Mouse (Mus musculus): ENCODE results near the gene Atxn7l1. TPM values are rescaled to one million over a fixed set of nuclear protein-coding genes. Genes with fewer than 3 reads are reported as not detected.

Atxn7l1 gene
- polyA plus RNA-seq, 1 experiment = 3.9 TPM

GRCm38 (mm10) chr12:33226596-33226995, 79.1 kb downstream of the Atxn7l1 start:
- H3K4me1 ChIP-seq (ENCODE audit: control insufficient read depth) = peaks cover 51% of the 10 kb centered on the region
- H3K27me3 ChIP-seq (ENCODE audit: control insufficient read depth) = no peaks in the 10 kb centered on the region
- H3K4me3 ChIP-seq (replicated peaks) = no peak overlapping the region
- peaks cover 2% of the 10 kb centered on the region for H3K9me3 ChIP-seq (ENCODE audit: control insufficient read depth, low read length)
- peaks cover 33% of the 10 kb centered on the region for H3K36me3 ChIP-seq (ENCODE audit: control insufficient read depth)
- TF ChIP-seq TAL1 (IDR thresholded peaks at IDR 0.05; ENCODE audit: low read length) = no peak

GRCm38 (mm10) chr12:33235314-33235713, 87.8 kb downstream of the Atxn7l1 start:
- no peaks in the 10 kb centered on the region for H3K9me3 ChIP-seq (ENCODE audit: control insufficient read depth, low read length)
- H3K4me3 ChIP-seq (replicated peaks) = no peak overlapping the region
- no peaks in the 10 kb centered on the region; the same call in 1 of the 2 replicates for H3K36me3 ChIP-seq (ENCODE audit: control insufficient read depth)
- peaks cover 19% of the 10 kb centered on the region for H3K4me1 ChIP-seq (ENCODE audit: control insufficient read depth)
- TF ChIP-seq TAL1 (IDR thresholded peaks at IDR 0.05; ENCODE audit: low read length) = no peak
- TF ChIP-seq GATA1 (IDR thresholded peaks at IDR 0.05; ENCODE audit: low read length) = no peak
- no peaks in the 10 kb centered on the region for H3K27me3 ChIP-seq (ENCODE audit: control insufficient read depth)

DNA sequence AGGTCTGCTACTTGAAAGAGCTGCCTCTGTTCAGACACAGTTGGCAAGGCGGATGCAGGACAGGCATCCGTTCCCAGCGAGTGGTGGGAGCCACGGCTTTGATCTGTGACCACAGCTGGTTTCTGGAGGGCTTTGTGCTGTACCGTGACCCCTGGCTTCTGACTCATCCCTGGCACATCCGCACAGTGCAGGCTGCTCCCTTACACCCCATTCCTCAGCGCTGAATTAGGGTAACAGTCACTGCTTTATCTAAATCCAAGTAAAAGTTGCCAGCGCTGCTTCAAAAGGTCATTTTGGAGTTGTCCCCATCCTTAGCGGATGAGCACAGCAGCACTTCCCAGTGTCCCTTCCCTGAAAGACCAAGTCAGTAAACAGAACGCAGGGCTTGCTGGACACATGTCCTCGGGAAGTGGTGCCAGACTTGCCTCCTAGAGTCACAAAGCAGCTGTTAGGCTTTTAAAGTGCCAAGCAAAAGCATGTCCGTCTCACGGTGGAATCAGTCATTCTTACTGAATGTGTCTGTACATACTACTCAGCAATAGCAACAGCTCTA, 88.4 kb downstream of the Atxn7l1 start:
- Histone ChIP-seq H3K4me1 (ENCODE audit: control insufficient read depth) (peaks cover 19% of the 10 kb centered on the region), H3K9me3 (ENCODE audit: control insufficient read depth, low read length) (no peaks in the 10 kb centered on the region), H3K4me3 (replicated peaks) (no peak overlapping the region), H3K36me3 (ENCODE audit: control insufficient read depth) (no peaks in the 10 kb centered on the region; the same call in 1 of the 2 replicates), H3K27me3 (ENCODE audit: control insufficient read depth) (no peaks in the 10 kb centered on the region)
- TF ChIP-seq TAL1 (IDR thresholded peaks at IDR 0.05; ENCODE audit: low read length) (no peak), GATA1 (IDR thresholded peaks at IDR 0.05; ENCODE audit: low read length) (no peak)

DNA sequence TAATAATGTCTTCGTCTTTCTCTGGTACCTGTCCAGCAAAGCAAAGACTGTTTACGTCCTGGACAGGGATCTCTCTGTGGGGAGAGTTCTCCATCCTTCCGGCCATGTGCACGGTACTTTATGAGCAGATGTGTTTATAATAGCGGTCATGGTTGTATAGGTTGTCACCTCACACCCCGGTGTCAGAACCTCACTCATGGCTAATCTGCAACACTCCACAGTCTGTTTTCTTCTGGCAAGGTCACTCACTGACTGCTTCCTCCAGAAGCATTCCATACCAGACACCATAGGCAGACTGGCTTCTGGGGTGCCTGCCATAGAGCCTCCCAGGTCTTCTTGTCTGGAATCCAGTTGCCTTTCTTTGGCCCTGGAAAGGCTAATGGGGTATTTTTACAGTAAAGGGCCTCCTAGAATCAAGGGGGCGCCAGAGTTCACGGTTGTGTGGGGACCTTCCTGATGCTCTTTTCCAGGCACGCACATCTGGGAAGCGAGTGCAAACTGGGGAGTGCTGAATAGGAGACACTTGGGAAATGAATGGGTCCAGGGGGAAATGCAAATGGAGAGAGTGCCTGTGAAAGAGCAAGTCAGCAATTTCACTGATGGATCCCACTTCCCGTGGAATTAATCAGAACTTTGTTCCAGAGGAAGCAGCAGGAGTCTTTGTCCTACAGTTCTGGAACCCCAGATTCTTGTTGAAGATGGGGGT, 89.0 kb downstream of the Atxn7l1 start:
- Histone ChIP-seq H3K36me3 (ENCODE audit: control insufficient read depth) (no peaks in the 10 kb centered on the region; the same call in 1 of the 2 replicates), H3K9me3 (ENCODE audit: control insufficient read depth, low read length) (no peaks in the 10 kb centered on the region), H3K27me3 (ENCODE audit: control insufficient read depth) (no peaks in the 10 kb centered on the region), H3K4me3 (replicated peaks) (no peak overlapping the region), H3K4me1 (ENCODE audit: control insufficient read depth) (peaks cover 19% of the 10 kb centered on the region)
- TF ChIP-seq GATA1 (IDR thresholded peaks at IDR 0.05; ENCODE audit: low read length) (no peak), TAL1 (IDR thresholded peaks at IDR 0.05; ENCODE audit: low read length) (no peak)

DNA sequence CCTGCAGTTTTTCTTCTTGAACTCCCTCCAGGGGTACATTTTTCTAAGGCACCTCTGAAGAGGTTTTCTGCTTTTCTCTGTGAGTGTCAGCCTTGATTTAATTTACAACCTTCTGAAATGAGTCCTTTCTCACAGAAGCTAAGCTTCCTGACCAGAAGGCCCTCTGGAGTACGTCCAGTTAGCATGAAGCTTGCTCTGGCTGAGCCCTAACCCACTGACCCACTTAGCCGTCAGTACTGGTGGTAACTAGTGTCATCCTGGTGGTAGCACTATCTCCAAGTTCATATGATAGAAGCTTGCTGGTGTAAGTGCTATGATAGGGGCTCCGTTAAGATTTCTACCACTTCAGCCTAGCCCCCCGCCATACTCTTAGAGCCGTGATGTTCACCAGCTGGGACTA, 89.6 kb downstream of the Atxn7l1 start:
- no peak overlapping the region for H3K4me3 ChIP-seq (replicated peaks)
- TF ChIP-seq TAL1 (IDR thresholded peaks at IDR 0.05; ENCODE audit: low read length) = no peak
- TF ChIP-seq GATA1 (IDR thresholded peaks at IDR 0.05; ENCODE audit: low read length) = no peak
- peaks cover 3% of the 10 kb centered on the region for H3K36me3 ChIP-seq (ENCODE audit: control insufficient read depth)
- no peaks in the 10 kb centered on the region for H3K9me3 ChIP-seq (ENCODE audit: control insufficient read depth, low read length)
- H3K27me3 ChIP-seq (ENCODE audit: control insufficient read depth) = no peaks in the 10 kb centered on the region
- H3K4me1 ChIP-seq (ENCODE audit: control insufficient read depth) = peaks cover 19% of the 10 kb centered on the region

DNA sequence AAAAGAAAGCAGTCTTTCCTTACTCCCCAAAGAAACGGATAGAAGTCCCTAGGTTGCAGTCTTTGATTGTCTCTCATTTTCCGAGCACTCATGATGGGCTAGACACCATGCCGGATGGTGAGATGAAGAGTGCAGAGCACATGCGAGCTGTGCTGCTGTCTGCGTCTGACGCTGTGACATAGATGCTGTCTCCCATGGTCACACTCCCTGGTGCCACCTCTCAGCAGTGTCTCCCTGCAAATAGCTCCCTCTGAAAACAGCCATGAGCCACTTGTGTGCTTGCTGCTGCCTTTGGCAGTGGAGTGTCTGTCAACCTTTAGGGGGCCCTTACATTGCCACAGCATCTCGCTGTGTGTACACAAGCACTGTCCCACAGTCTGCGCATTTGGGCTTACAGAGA, 95.2 kb downstream of the Atxn7l1 start:
- H3K4me3 ChIP-seq (replicated peaks) = no peak overlapping the region

GRCm38 (mm10) chr12:33244132-33244875, 96.8 kb downstream of the Atxn7l1 start:
- Histone ChIP-seq H3K36me3 (ENCODE audit: control insufficient read depth) (peaks cover 14% of the 10 kb centered on the region), H3K9me3 (ENCODE audit: control insufficient read depth, low read length) (no peaks in the 10 kb centered on the region), H3K4me1 (ENCODE audit: control insufficient read depth) (peaks cover 6% of the 10 kb centered on the region), H3K27me3 (ENCODE audit: control insufficient read depth) (no peaks in the 10 kb centered on the region), H3K4me3 (replicated peaks) (no peak overlapping the region)
- no peak for TF ChIP-seq TAL1 (IDR thresholded peaks at IDR 0.05; ENCODE audit: low read length)
- TF ChIP-seq GATA1 (IDR thresholded peaks at IDR 0.05; ENCODE audit: low read length) = no peak

More for the DNA sequence above, 95.2 kb downstream of the Atxn7l1 start:
- Histone ChIP-seq H3K9me3 (ENCODE audit: control insufficient read depth, low read length) (no peaks in the 10 kb centered on the region), H3K4me1 (ENCODE audit: control insufficient read depth) (peaks cover 14% of the 10 kb centered on the region), H3K27me3 (ENCODE audit: control insufficient read depth) (no peaks in the 10 kb centered on the region), H3K36me3 (ENCODE audit: control insufficient read depth) (peaks cover 8% of the 10 kb centered on the region)
- no peak for TF ChIP-seq TAL1 (IDR thresholded peaks at IDR 0.05; ENCODE audit: low read length)
- TF ChIP-seq GATA1 (IDR thresholded peaks at IDR 0.05; ENCODE audit: low read length) = no peak

- Histone ChIP-seq H3K36me3 (ENCODE audit: control insufficient read depth) (peaks cover 24% of the 10 kb centered on the region), H3K4me1 (ENCODE audit: control insufficient read depth) (peaks cover 6% of the 10 kb centered on the region), H3K9me3 (ENCODE audit: control insufficient read depth, low read length) (no peaks in the 10 kb centered on the region), H3K4me3 (replicated peaks) (no peak overlapping the region), H3K27me3 (ENCODE audit: control insufficient read depth) (no peaks in the 10 kb centered on the region)
- no peak for TF ChIP-seq GATA1 (IDR thresholded peaks at IDR 0.05; ENCODE audit: low read length)
- no peak for TF ChIP-seq TAL1 (IDR thresholded peaks at IDR 0.05; ENCODE audit: low read length)
These were observed 98.0 kb downstream of the Atxn7l1 start for GRCm38 (mm10) chr12:33245455-33245854.

DNA sequence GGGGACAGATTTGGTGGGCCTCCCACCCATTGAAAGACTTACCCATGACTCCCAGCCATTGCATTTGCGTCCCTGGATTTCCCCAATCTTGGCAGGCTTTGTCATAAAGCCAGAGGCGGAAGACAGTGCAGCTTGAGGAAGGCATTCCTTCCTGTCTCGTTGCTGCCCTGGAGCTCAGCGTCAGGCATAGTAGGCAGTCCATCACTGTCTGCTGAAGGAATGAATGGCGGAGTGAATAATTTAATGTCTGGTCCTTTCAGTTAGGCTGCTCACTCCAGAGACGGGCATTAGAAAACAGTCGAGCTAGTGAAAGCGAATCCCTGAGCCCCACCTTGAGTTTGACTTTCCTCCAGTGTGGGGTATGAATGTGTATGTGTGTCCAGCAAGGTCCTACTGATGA, 99.4 kb downstream of the Atxn7l1 start:
- no peak overlapping the region for H3K4me3 ChIP-seq (replicated peaks)
- no peaks in the 10 kb centered on the region for H3K9me3 ChIP-seq (ENCODE audit: control insufficient read depth, low read length)

More for the DNA sequence above, 99.4 kb downstream of the Atxn7l1 start:
- H3K27me3 ChIP-seq (ENCODE audit: control insufficient read depth) = no peaks in the 10 kb centered on the region
- TF ChIP-seq TAL1 (IDR thresholded peaks at IDR 0.05; ENCODE audit: low read length) (no peak), GATA1 (IDR thresholded peaks at IDR 0.05; ENCODE audit: low read length) (no peak)
- H3K4me1 ChIP-seq (ENCODE audit: control insufficient read depth) = peaks cover 6% of the 10 kb centered on the region
- peaks cover 31% of the 10 kb centered on the region for H3K36me3 ChIP-seq (ENCODE audit: control insufficient read depth)

Data from erythroblast, embryonic 14.5 days (primary cell).